Mouse (Mus musculus) liver, postnatal 0 days (tissue): ENCODE results near the gene Olfr1356.
"Not testable (repeated sequence)": the region's sequence is repeated elsewhere in the genome, so short reads cannot be mapped to it uniquely, and the experiment has no call there.

Experiments
- CTCF ChIP-seq: sonication (generic); IDR thresholded peaks from 2 replicates; pipeline ENCODE4 v1.5.1; 2016; ENCODE audit warnings: antibody characterized with exemption, low read depth
- EP300 ChIP-seq: IDR thresholded peaks from 2 replicates; pipeline ENCODE4 v1.6.1; 2016; ENCODE audit warnings: antibody characterized with exemption, low read depth, mild to moderate bottlenecking

- not testable (repeated sequence) for TF ChIP-seq CTCF, EP300
Observed at GRCm38 (mm10) chr10:78840456-78840855, 11.5 kb downstream of the Olfr1356 start.
